Mouse (Mus musculus) E14TG2a.4 (cell line): Measurements from ENCODE around the gene Uggt2.
"Not testable (repeated sequence)": the region's sequence is repeated elsewhere in the genome, so short reads cannot be mapped to it uniquely, and the experiment has no call there.

Source experiments
- CTCF ChIP-seq: conservative IDR thresholded peaks from 2 replicates; pipeline ENCODE4 v1.5.1; 2014; ENCODE audit warnings: low read length
- NANOG ChIP-seq: IDR thresholded peaks from 2 replicates; pipeline ENCODE4 v1.6.1; 2014; ENCODE audit warnings: borderline replicate concordance, low read length, mixed read lengths
- POU5F1 ChIP-seq: IDR thresholded peaks from 2 replicates; pipeline ENCODE4 v1.6.1; 2014; ENCODE audit warnings: low read length, borderline replicate concordance

- not testable (repeated sequence) for TF ChIP-seq CTCF, POU5F1, NANOG
Observed at GRCm38 (mm10) chr14:118982429-118983045, 116.7 kb downstream of the Uggt2 start.
